Mouse (Mus musculus) heart, adult 2 months (tissue): ENCODE measurements around the gene Wnt6.

Experiments
- CTCF ChIP-seq: fragments of 200-600 bp; IDR thresholded peaks from 2 replicates; pipeline ENCODE4 v1.8.1; 2022; ENCODE audit warnings: antibody characterized with exemption, mild to moderate bottlenecking, moderate library complexity
- POLR2A ChIP-seq: fragments of 200-500 bp; IDR thresholded peaks from 2 replicates; pipeline ENCODE4 v1.6.1; 2011; ENCODE audit warnings: mild to moderate bottlenecking, low read depth, low read length, control low read depth; ENCODE audit not compliant: insufficient read depth

- TF ChIP-seq POLR2A, result no peak
- no peak for TF ChIP-seq CTCF
These were observed 384 bp downstream of the Wnt6 start for GRCm38 (mm10) chr1:74771931-74772620.
